ENCODE assay signal across 9 mouse cellular contexts in genomic region chr14:13950401-13950800, GRCm38 (mm10). TPM values are rescaled to one million over a fixed set of nuclear protein-coding genes. Genes with fewer than 3 reads are reported as not detected.
DNase-seq lines count a peak whose midpoint lies in the region; ATAC-seq lines count a peak whose summit lies in the region.
"Had no signal": no experiment of that assay in that cellular context is flagged by ENCODE, and none has a peak within 500 bp of the region (broad histone marks: within the 10 kb centered on the region; RNA-seq: fewer than 3 reads in every experiment).

No protein-coding gene starts in this region.

- no peak overlapping the region for H3K9ac ChIP-seq in neural tube, embryonic 14.5 days (replicated peaks; ENCODE audit: low read depth, low read length)
- H3K9ac ChIP-seq in neural tube, embryonic 15.5 days (replicated peaks), result no peak overlapping the region
- no peak overlapping the region for H3K9ac ChIP-seq in liver, embryonic 12.5 days

- peaks cover 32% of the 10 kb centered on the region for H3K36me3 ChIP-seq in neural tube, embryonic 14.5 days (ENCODE audit: control insufficient read depth, insufficient read depth, low read length)
- H3K36me3 ChIP-seq in neural tube, embryonic 15.5 days, result peaks cover 47% of the 10 kb centered on the region
- H3K36me3 ChIP-seq in embryonic facial prominence, embryonic 10.5 days (replicated peaks), result peaks cover 82% of the 10 kb centered on the region
- peaks cover 70% of the 10 kb centered on the region for H3K36me3 ChIP-seq in liver, embryonic 12.5 days

- peak; percentile 36 to 51 for DNase-seq in cerebellum, postnatal 14 days
- peak; percentile 33 for DNase-seq in embryonic facial prominence, embryonic 10.5 days (ENCODE audit: low spot score)
- peak; percentile 61 for DNase-seq in retina, postnatal 1 day
- DNase-seq in heart, adult 9 months (ENCODE audit: low spot score in 2 of 2), result no peak

- H3K9me3 ChIP-seq in neural tube, embryonic 14.5 days (ENCODE audit: control insufficient read depth, low read length), result no peaks in the 10 kb centered on the region
- H3K9me3 ChIP-seq in neural tube, embryonic 15.5 days (replicated peaks), result no peaks in the 10 kb centered on the region
- H3K9me3 ChIP-seq in embryonic facial prominence, embryonic 10.5 days, result no peaks in the 10 kb centered on the region
- no peaks in the 10 kb centered on the region for H3K9me3 ChIP-seq in liver, embryonic 12.5 days (replicated peaks)

- H3K27me3 ChIP-seq in neural tube, embryonic 14.5 days (ENCODE audit: control insufficient read depth, insufficient read depth, low read length), result no peaks in the 10 kb centered on the region
- H3K27me3 ChIP-seq in neural tube, embryonic 15.5 days (replicated peaks), result no peaks in the 10 kb centered on the region
- H3K27me3 ChIP-seq in embryonic facial prominence, embryonic 10.5 days (replicated peaks; ENCODE audit: low read depth, poor library complexity, severe bottlenecking), result no peaks in the 10 kb centered on the region
- no peaks in the 10 kb centered on the region for H3K27me3 ChIP-seq in liver, embryonic 12.5 days (replicated peaks)

- no peak for ATAC-seq in cerebellum, adult (ENCODE audit: insufficient number of reproducible peaks, low FRiP score, low TSS enrichment)
- ATAC-seq in neural tube, embryonic 14.5 days (ENCODE audit: low read depth), result peak; percentile 70; the same call in 1 of the 2 replicates
- no peak for ATAC-seq in neural tube, embryonic 15.5 days (ENCODE audit: low FRiP score)
- peak; percentile 68 for ATAC-seq in liver, embryonic 12.5 days

- no peak overlapping the region for H3K27ac ChIP-seq in neural tube, embryonic 14.5 days (ENCODE audit: low read depth, low read length)
- no peak overlapping the region for H3K27ac ChIP-seq in neural tube, embryonic 15.5 days (replicated peaks)
- H3K27ac ChIP-seq in embryonic facial prominence, embryonic 10.5 days (replicated peaks), result no peak overlapping the region
- no peak overlapping the region for H3K27ac ChIP-seq in liver, embryonic 12.5 days

- no peaks in the 10 kb centered on the region for H3K4me1 ChIP-seq in neural tube, embryonic 14.5 days (ENCODE audit: control insufficient read depth, insufficient read depth, low read length)
- H3K4me1 ChIP-seq in neural tube, embryonic 15.5 days, result no peaks in the 10 kb centered on the region
- no peaks in the 10 kb centered on the region for H3K4me1 ChIP-seq in embryonic facial prominence, embryonic 10.5 days
- H3K4me1 ChIP-seq in liver, embryonic 12.5 days, result no peaks in the 10 kb centered on the region

- H3K4me3 ChIP-seq in neural tube, embryonic 14.5 days (ENCODE audit: low read depth, low read length), result no peak overlapping the region
- no peak overlapping the region for H3K4me3 ChIP-seq in neural tube, embryonic 15.5 days (replicated peaks)
- H3K4me3 ChIP-seq in embryonic facial prominence, embryonic 10.5 days, result no peak overlapping the region
- H3K4me3 ChIP-seq in liver, embryonic 12.5 days, result no peak overlapping the region

- H3K4me2 ChIP-seq in neural tube, embryonic 14.5 days (ENCODE audit: low read depth, low read length), result no peak overlapping the region
- no peak overlapping the region for H3K4me2 ChIP-seq in neural tube, embryonic 15.5 days
- H3K4me2 ChIP-seq in liver, embryonic 12.5 days, result no peak overlapping the region

RNA-seq across cellular contexts. Expression of gene Atxn7, which starts 10.8 kb away (rescaled TPM):
- 6.0 and 6.1 TPM in 2 replicates for polyA plus RNA-seq in neural tube, embryonic 14.5 days (2014; fragmentation: Nextera tagmentation; extraction: Ambion mirVana)
- polyA plus RNA-seq in neural tube, embryonic 15.5 days (2015; fragmentation: Nextera tagmentation; extraction: Ambion mirVana), result 3.2 and 3.3 TPM in 2 replicates
- polyA plus RNA-seq in embryonic facial prominence, embryonic 10.5 days (2016; fragmentation: Nextera tagmentation; extraction: Ambion mirVana), result 2.9 and 3.5 TPM in 2 replicates
- 2.0 and 2.5 TPM in 2 replicates for polyA plus RNA-seq in liver, embryonic 12.5 days (2016; fragmentation: Nextera tagmentation; extraction: Ambion mirVana)

RNA-seq across cellular contexts. Expression of gene Thoc7, which starts 11.3 kb away (rescaled TPM):
- 207 and 228 TPM in 2 replicates for polyA plus RNA-seq in neural tube, embryonic 14.5 days (2014; fragmentation: Nextera tagmentation; extraction: Ambion mirVana)
- 187 and 210 TPM in 2 replicates for polyA plus RNA-seq in neural tube, embryonic 15.5 days (2015; fragmentation: Nextera tagmentation; extraction: Ambion mirVana)
- 231 and 236 TPM in 2 replicates for polyA plus RNA-seq in embryonic facial prominence, embryonic 10.5 days (2016; fragmentation: Nextera tagmentation; extraction: Ambion mirVana)
- 116 TPM in 2 replicates for polyA plus RNA-seq in liver, embryonic 12.5 days (2016; fragmentation: Nextera tagmentation; extraction: Ambion mirVana)

RNA-seq across cellular contexts. Expression of gene Gm281, which starts 36.1 kb away (rescaled TPM):
- polyA plus RNA-seq in neural tube, embryonic 14.5 days (2014; fragmentation: Nextera tagmentation; extraction: Ambion mirVana), result not detected in 2 replicates
- polyA plus RNA-seq in neural tube, embryonic 15.5 days (2015; fragmentation: Nextera tagmentation; extraction: Ambion mirVana), result not detected in 2 replicates
- not detected in 2 replicates for polyA plus RNA-seq in embryonic facial prominence, embryonic 10.5 days (2016; fragmentation: Nextera tagmentation; extraction: Ambion mirVana)
- not detected in 2 replicates for polyA plus RNA-seq in liver, embryonic 12.5 days (2016; fragmentation: Nextera tagmentation; extraction: Ambion mirVana)
- polyA plus RNA-seq: heart, embryonic 16.5 days had no signal

Comparison
In these comparisons a context has a peak if more than half of its experiments do, and no peak if none do; other contexts are left out.
1. ATAC-seq: peak in neural tube, embryonic 14.5 days (single experiment) and liver, embryonic 12.5 days (single experiment); none in cerebellum, adult (single experiment) and neural tube, embryonic 15.5 days (single experiment).
2. DNase-seq: peak in cerebellum, postnatal 14 days (2 of 2), embryonic facial prominence, embryonic 10.5 days (single experiment) and retina, postnatal 1 day (single experiment); none in heart, adult 9 months (0 of 2).